Mouse (Mus musculus) bone marrow, adult 2 months (tissue): ENCODE results near the gene Rpl26. TPM values are rescaled to one million over a fixed set of nuclear protein-coding genes. Genes with fewer than 3 reads are reported as not detected.

ENCODE experiments used
- H3K27ac ChIP-seq: fragments of 200-500 bp; 2 replicates; pipeline ENCODE4 v1.5.1; 2012; ENCODE audit warnings: low read depth, mild to moderate bottlenecking, control low read depth, inconsistent platforms, low read length; ENCODE audit not compliant: control insufficient read depth, poor library complexity, insufficient read depth
- H3K4me1 ChIP-seq: fragments of 200-500 bp; 2 replicates; pipeline ENCODE4 v1.6.1; 2011; ENCODE audit warnings: low read length; ENCODE audit not compliant: control insufficient read depth, insufficient read depth
- H3K4me3 ChIP-seq: fragments of 200-500 bp; replicated peaks from 2 replicates; pipeline ENCODE3; 2011; ENCODE audit warnings: mild to moderate bottlenecking, low read depth, low read length, control low read depth; ENCODE audit not compliant: control insufficient read depth
- CTCF ChIP-seq: fragments of 200-500 bp; IDR thresholded peaks from 2 replicates; pipeline ENCODE4 v1.5.1; 2011; ENCODE audit warnings: low read length, control low read depth; ENCODE audit not compliant: control insufficient read depth, insufficient read depth
- POLR2A ChIP-seq: fragments of 200-500 bp; IDR thresholded peaks from 2 replicates; pipeline ENCODE4 v1.6.1; 2011; ENCODE audit warnings: low read depth, mild to moderate bottlenecking, control low read depth, low read length, borderline replicate concordance; ENCODE audit not compliant: control insufficient read depth
- WGBS: fragments of 180-500 bp; shearing (Covaris S2); methylation state at CpG from one replicate; pipeline ENCODE4 v1.1.7; 2018; 5-methylcytosine and 5-hydroxymethylcytosine counted together
- polyA plus RNA-seq: library from polyadenylated mRNA; stranded (reverse); fragments of >200 nt; gene quantifications from 2 replicates; pipeline ENCODE4 v1.2.4, GENCODE M21; 2011; ENCODE audit warnings: low replicate concordance; ENCODE audit not compliant: missing spikeins, insufficient read depth, insufficient read length

The Rpl26 gene
- polyA plus RNA-seq, 1 experiment = 3,389 TPM

GRCm38 (mm10) chr11:68902367-68902766 is 984 bp downstream of the Rpl26 start:
- Histone ChIP-seq H3K4me1 (no peaks in the 10 kb centered on the region; the same call in none of the 2 replicates), H3K4me3 (peak overlapping the region; percentile 77), H3K27ac (no peak overlapping the region)
- 5% methylated on average over 11 of the region's 11 CpGs for WGBS
- TF ChIP-seq POLR2A (no peak), CTCF (no peak)

DNA sequence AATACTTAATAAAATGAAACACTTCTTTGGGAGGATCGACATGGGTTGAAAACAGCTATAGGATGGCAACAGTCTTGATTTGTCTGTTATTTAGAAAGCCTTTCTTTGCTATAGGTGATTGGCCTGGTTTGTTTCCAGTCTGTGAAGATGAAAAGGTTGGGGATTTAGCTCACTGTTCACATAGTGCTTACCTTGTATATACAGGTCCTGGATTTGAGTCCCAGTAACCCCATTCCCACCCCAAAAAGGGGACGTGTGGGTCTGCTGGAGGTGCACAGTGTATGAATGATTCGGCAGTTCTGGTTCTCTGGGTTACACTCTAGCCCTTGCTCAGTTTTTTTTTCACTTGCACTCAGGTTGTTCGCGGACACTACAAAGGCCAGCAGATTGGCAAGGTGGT is 1.4 kb downstream of the Rpl26 start:
- Histone ChIP-seq H3K4me1 (no peaks in the 10 kb centered on the region; the same call in none of the 2 replicates), H3K4me3 (no peak overlapping the region), H3K27ac (no peak overlapping the region)
- no peak for TF ChIP-seq CTCF
- TF ChIP-seq POLR2A = no peak
- WGBS = 54% methylated on average over 5 of the region's 5 CpGs

GRCm38 (mm10) chr11:68903775-68904174 is 2.4 kb downstream of the Rpl26 start:
- Histone ChIP-seq H3K27ac (no peak overlapping the region), H3K4me3 (no peak overlapping the region), H3K4me1 (no peaks in the 10 kb centered on the region; the same call in none of the 2 replicates)
- 81% methylated on average over 2 of the region's 2 CpGs for WGBS
- no peak for TF ChIP-seq POLR2A
- TF ChIP-seq CTCF = no peak

- TF ChIP-seq POLR2A (no peak), CTCF (peak; percentile 19; the same call in 1 of the 2 replicates)
- 76% methylated on average over 8 of the region's 8 CpGs for WGBS
- H3K27ac ChIP-seq = no peak overlapping the region
- H3K4me1 ChIP-seq = no peaks in the 10 kb centered on the region; the same call in 1 of the 2 replicates
- no peak overlapping the region for H3K4me3 ChIP-seq
These were observed 3.2 kb downstream of the Rpl26 start for GRCm38 (mm10) chr11:68904375-68905137.

- H3K27ac ChIP-seq = no peak overlapping the region
- no peaks in the 10 kb centered on the region; the same call in 1 of the 2 replicates for H3K4me1 ChIP-seq
- no peak for TF ChIP-seq POLR2A
- TF ChIP-seq CTCF = no peak
- no peak overlapping the region for H3K4me3 ChIP-seq
- 83% methylated on average over 3 of the region's 3 CpGs for WGBS
These were observed 3.8 kb downstream of the Rpl26 start for GRCm38 (mm10) chr11:68905138-68905531.

GRCm38 (mm10) chr11:68905665-68906460 is 4.5 kb downstream of the Rpl26 start:
- WGBS = 86% methylated on average over 9 of the region's 9 CpGs
- Histone ChIP-seq H3K4me3 (no peak overlapping the region), H3K4me1 (no peaks in the 10 kb centered on the region; the same call in 1 of the 2 replicates), H3K27ac (no peak overlapping the region)
- TF ChIP-seq CTCF (no peak), POLR2A (no peak)

- TF ChIP-seq CTCF = no peak
- no peak for TF ChIP-seq POLR2A
- Histone ChIP-seq H3K4me3 (no peak overlapping the region), H3K4me1 (no peaks in the 10 kb centered on the region), H3K27ac (no peak overlapping the region)
- 78% methylated on average over 4 of the region's 4 CpGs for whole genome bisulfite sequencing
These were observed 5.0 kb downstream of the Rpl26 start for GRCm38 (mm10) chr11:68906461-68906790.

DNA sequence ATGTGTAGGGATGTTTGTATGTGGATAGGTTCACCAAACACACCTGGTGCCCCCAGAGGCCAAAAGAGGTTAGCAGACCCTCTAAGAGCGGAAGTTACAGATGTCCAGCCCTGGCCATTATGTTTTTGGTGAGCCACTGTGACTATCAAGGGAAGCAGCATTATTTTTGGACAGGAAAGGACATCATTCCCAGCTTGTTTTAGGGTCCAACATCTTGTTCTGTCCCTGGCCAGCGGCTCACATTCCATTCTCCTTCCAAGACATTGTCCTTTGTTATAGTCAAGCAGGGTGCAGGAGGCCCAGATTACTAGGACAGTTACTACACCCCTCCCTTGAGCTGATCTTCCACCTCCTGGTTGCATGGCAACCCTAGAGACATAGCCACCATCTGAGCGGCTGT is 5.9 kb downstream of the Rpl26 start:
- Histone ChIP-seq H3K4me1 (no peaks in the 10 kb centered on the region), H3K27ac (no peak overlapping the region), H3K4me3 (no peak overlapping the region)
- WGBS = 84% methylated on average over 3 of the region's 3 CpGs
- TF ChIP-seq CTCF (no peak), POLR2A (no peak)
